Mouse (Mus musculus): ENCODE results near the gene Slamf9. TPM values are rescaled to one million over a fixed set of nuclear protein-coding genes. Genes with fewer than 3 reads are reported as not detected.

The Slamf9 gene
- polyA plus RNA-seq, 1 experiment from 2014 or later = 1.0 TPM

DNA sequence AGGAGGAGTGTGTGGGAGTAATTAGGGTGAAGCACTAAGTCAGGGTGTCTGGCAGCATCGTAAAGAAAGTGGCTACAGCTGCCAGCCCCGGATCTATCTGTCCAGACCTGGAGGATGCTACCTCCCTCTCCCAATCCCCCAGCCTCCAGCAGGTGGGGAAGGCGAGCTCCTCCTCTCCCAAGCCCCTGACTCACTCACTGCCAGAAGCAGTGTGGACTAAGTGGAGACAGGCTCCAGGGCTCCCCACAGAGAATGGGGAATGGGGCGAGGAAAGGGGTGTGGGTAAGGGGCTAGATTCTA, 8.2 kb downstream of the Slamf9 start:
- peaks cover 2% of the 10 kb centered on the region for H3K4me1 ChIP-seq (ENCODE audit: control insufficient read depth, low read depth, low read length)
- WGBS (ENCODE audit: insufficient replicate concordance) = 34% methylated on average over 4 of the region's 4 CpGs
- H3K9ac ChIP-seq (ENCODE audit: low read depth, low read length) = no peak overlapping the region
- no peaks in the 10 kb centered on the region for H3K36me3 ChIP-seq (ENCODE audit: control insufficient read depth, insufficient read depth)
- no peak overlapping the region for H3K4me2 ChIP-seq (ENCODE audit: low read depth, low read length)
- no peaks in the 10 kb centered on the region for H3K9me3 ChIP-seq (replicated peaks; ENCODE audit: control insufficient read depth, low read length)
- no peak overlapping the region for H3K27ac ChIP-seq (ENCODE audit: low read length)
- ATAC-seq (ENCODE audit: low read depth) = no peak
- no peak overlapping the region for H3K4me3 ChIP-seq (ENCODE audit: low read depth, low read length)
- H3K27me3 ChIP-seq (ENCODE audit: control insufficient read depth, insufficient read depth, low read depth, low read length) = peaks cover 15% of the 10 kb centered on the region

DNA sequence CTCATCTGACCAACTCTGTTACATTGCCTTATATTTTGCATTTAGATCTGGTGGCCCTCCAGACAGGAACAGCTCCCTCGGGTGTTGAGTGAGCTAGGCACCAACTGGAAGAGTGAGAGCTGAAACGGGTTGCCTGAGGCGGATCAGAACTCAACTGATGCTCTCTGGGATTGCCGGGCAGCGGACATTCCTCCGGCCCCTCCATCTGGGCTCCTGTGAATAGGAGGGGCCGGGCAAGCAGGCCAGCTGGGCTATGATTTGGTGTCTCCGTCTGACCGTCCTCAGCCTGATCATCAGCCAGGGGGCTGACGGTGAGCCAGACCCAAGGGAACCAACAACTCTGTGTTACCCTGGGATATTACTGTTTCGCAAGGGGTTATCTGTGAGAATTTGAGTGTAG, 9.1 kb downstream of the Slamf9 start:
- no peaks in the 10 kb centered on the region for H3K36me3 ChIP-seq (ENCODE audit: control insufficient read depth, insufficient read depth)
- H3K9ac ChIP-seq (ENCODE audit: low read depth, low read length) = no peak overlapping the region
- no peak overlapping the region for H3K27ac ChIP-seq (ENCODE audit: low read length)
- no peak overlapping the region for H3K4me2 ChIP-seq (ENCODE audit: low read depth, low read length)
- no peak overlapping the region for H3K4me3 ChIP-seq (ENCODE audit: low read depth, low read length)
- no peaks in the 10 kb centered on the region for H3K9me3 ChIP-seq (replicated peaks; ENCODE audit: control insufficient read depth, low read length)
- ATAC-seq (ENCODE audit: low read depth) = no peak
- H3K27me3 ChIP-seq (ENCODE audit: control insufficient read depth, insufficient read depth, low read depth, low read length) = peaks cover 15% of the 10 kb centered on the region
- WGBS (ENCODE audit: insufficient replicate concordance) = 75% methylated on average over 11 of the region's 11 CpGs
- peaks cover 2% of the 10 kb centered on the region for H3K4me1 ChIP-seq (ENCODE audit: control insufficient read depth, low read depth, low read length)

DNA sequence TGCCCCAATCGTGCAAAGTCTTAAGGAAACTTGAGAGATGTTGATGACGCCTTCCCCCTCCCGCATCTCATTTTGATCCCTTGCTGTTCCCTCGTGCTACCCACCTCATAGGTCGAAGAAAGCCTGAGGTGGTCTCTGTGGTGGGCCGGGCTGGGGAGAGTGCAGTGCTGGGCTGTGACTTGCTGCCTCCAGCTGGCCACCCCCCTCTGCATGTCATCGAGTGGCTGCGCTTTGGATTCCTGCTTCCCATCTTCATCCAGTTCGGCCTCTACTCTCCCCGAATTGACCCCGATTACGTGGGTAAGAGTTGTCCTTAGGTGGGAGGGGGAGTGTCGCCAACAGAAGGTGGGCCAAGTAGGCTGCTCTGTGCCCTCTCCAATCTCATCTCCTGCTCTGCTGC, 9.5 kb downstream of the Slamf9 start:
- Histone ChIP-seq H3K36me3 (ENCODE audit: control insufficient read depth, insufficient read depth) (no peaks in the 10 kb centered on the region), H3K27me3 (ENCODE audit: control insufficient read depth, insufficient read depth, low read depth, low read length) (peaks cover 15% of the 10 kb centered on the region), H3K4me1 (ENCODE audit: control insufficient read depth, low read depth, low read length) (peaks cover 2% of the 10 kb centered on the region), H3K4me2 (ENCODE audit: low read depth, low read length) (no peak overlapping the region), H3K9me3 (replicated peaks; ENCODE audit: control insufficient read depth, low read length) (no peaks in the 10 kb centered on the region), H3K27ac (ENCODE audit: low read length) (no peak overlapping the region), H3K9ac (ENCODE audit: low read depth, low read length) (no peak overlapping the region), H3K4me3 (ENCODE audit: low read depth, low read length) (no peak overlapping the region)
- ATAC-seq (ENCODE audit: low read depth) = no peak
- WGBS (ENCODE audit: insufficient replicate concordance) = 68% methylated on average over 13 of the region's 13 CpGs

DNA sequence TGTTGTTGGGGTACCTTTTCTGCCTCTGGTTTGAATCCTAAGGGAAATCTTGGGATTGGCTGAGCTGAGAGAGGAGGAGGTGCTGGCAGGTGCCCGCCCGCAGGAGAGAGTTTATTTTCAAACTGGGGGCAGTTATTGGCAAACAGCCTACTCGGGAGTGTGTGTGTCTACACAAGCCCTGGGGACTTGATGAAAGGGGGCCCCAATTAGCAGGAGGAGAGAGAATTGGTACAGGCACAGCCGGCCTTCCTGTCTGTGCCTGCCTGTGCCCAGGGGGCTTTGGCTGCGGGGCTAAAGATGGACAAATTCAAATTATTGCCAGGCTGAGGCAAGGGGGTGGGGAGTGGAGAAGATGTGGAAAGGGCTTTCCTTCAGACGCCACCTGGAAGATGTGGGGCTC, 10.7 kb downstream of the Slamf9 start:
- Histone ChIP-seq H3K4me2 (ENCODE audit: low read depth, low read length) (no peak overlapping the region), H3K27me3 (ENCODE audit: control insufficient read depth, insufficient read depth, low read depth, low read length) (peaks cover 15% of the 10 kb centered on the region), H3K27ac (ENCODE audit: low read length) (no peak overlapping the region), H3K4me1 (ENCODE audit: control insufficient read depth, low read depth, low read length) (peaks cover 5% of the 10 kb centered on the region), H3K9ac (ENCODE audit: low read depth, low read length) (no peak overlapping the region), H3K36me3 (ENCODE audit: control insufficient read depth, insufficient read depth) (no peaks in the 10 kb centered on the region), H3K4me3 (ENCODE audit: low read depth, low read length) (no peak overlapping the region), H3K9me3 (replicated peaks; ENCODE audit: control insufficient read depth, low read length) (no peaks in the 10 kb centered on the region)
- no peak for ATAC-seq (ENCODE audit: low read depth)
- 57% methylated on average over 6 of the region's 6 CpGs for WGBS (ENCODE audit: insufficient replicate concordance)

DNA sequence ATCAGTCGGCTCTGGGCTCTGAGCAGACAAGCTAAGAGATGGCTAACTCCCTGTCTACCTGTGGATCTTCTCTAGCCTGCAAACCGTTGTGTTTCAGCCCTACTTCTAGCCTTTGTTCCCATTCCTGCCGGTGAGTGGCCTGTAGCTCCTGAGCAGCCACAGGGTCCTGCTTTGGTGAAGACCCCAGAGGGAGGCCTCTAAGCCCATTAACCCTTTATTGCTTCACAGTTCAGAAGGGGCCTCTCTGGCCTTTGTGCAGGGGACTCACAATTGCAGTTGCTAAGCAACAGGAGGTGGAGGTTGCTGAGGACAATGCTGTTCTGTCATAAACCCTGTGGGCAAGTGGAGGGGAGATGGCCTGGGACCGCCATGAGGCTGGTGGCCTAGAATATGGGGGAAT, 11.1 kb downstream of the Slamf9 start:
- Histone ChIP-seq H3K36me3 (ENCODE audit: control insufficient read depth, insufficient read depth) (no peaks in the 10 kb centered on the region), H3K27ac (ENCODE audit: low read length) (no peak overlapping the region), H3K27me3 (ENCODE audit: control insufficient read depth, insufficient read depth, low read depth, low read length) (peaks cover 13% of the 10 kb centered on the region), H3K4me1 (ENCODE audit: control insufficient read depth, low read depth, low read length) (peaks cover 5% of the 10 kb centered on the region; the same call in 1 of the 2 replicates), H3K9me3 (replicated peaks; ENCODE audit: control insufficient read depth, low read length) (no peaks in the 10 kb centered on the region), H3K9ac (ENCODE audit: low read depth, low read length) (no peak overlapping the region), H3K4me3 (ENCODE audit: low read depth, low read length) (no peak overlapping the region), H3K4me2 (ENCODE audit: low read depth, low read length) (no peak overlapping the region)
- no peak for ATAC-seq (ENCODE audit: low read depth)
- 48% methylated on average over 4 of the region's 4 CpGs for WGBS (ENCODE audit: insufficient replicate concordance)

DNA sequence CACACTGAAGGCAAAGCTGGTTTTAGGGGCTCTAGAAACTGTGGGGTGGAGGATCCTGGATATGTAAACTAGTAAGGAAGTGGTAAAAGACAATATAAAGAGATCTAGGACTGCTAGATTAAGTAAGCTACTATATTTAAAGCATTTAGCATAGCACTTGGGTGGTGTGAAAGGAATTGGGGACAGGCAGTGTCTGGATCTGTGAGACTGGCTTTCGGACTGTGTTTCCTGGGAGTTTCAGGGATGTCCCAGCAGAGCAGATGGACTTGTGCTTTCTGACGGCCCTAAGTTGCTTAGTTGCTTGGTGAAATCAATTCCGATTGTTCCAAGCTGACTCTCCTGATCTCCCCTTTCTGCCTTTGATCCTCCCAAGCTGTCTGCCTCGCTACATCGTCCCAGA, 11.5 kb downstream of the Slamf9 start:
- H3K9me3 ChIP-seq (replicated peaks; ENCODE audit: control insufficient read depth, low read length) = no peaks in the 10 kb centered on the region
- no peaks in the 10 kb centered on the region for H3K36me3 ChIP-seq (ENCODE audit: control insufficient read depth, insufficient read depth)
- H3K4me3 ChIP-seq (ENCODE audit: low read depth, low read length) = no peak overlapping the region
- H3K27ac ChIP-seq (ENCODE audit: low read length) = no peak overlapping the region
- peaks cover 5% of the 10 kb centered on the region; the same call in 1 of the 2 replicates for H3K4me1 ChIP-seq (ENCODE audit: control insufficient read depth, low read depth, low read length)
- H3K4me2 ChIP-seq (ENCODE audit: low read depth, low read length) = no peak overlapping the region
- H3K27me3 ChIP-seq (ENCODE audit: control insufficient read depth, insufficient read depth, low read depth, low read length) = peaks cover 10% of the 10 kb centered on the region
- H3K9ac ChIP-seq (ENCODE audit: low read depth, low read length) = no peak overlapping the region
- no peak for ATAC-seq (ENCODE audit: low read depth)
- 56% methylated on average over 5 of the region's 5 CpGs for WGBS (ENCODE audit: insufficient replicate concordance)

DNA sequence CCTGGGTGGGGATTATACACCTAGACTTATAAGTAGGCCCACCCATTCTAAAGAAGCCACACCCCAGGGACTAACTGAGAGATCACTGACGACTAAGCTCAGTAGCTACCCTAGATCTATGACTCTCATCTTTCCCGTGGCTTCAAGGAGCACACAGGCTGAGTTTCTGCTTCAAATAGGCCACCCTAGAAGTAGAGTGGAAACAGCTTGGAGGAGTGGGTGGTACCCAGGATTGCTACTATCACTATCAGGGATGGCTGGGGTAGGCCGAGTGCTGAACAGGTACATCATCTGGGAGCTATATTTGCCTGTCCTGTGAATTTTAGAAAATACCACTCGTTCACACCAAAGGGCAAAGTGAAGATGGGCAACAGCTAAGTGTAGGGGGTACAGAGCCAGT, 12.7 kb downstream of the Slamf9 start:
- H3K27me3 ChIP-seq (ENCODE audit: control insufficient read depth, insufficient read depth, low read depth, low read length) = no peaks in the 10 kb centered on the region
- H3K36me3 ChIP-seq (ENCODE audit: control insufficient read depth, insufficient read depth) = no peaks in the 10 kb centered on the region
- H3K4me1 ChIP-seq (ENCODE audit: control insufficient read depth, low read depth, low read length) = peaks cover 3% of the 10 kb centered on the region; the same call in 1 of the 2 replicates
- H3K27ac ChIP-seq (ENCODE audit: low read length) = no peak overlapping the region
- H3K9me3 ChIP-seq (replicated peaks; ENCODE audit: control insufficient read depth, low read length) = no peaks in the 10 kb centered on the region
- H3K4me3 ChIP-seq (ENCODE audit: low read depth, low read length) = no peak overlapping the region
- H3K4me2 ChIP-seq (ENCODE audit: low read depth, low read length) = no peak overlapping the region
- no peak overlapping the region for H3K9ac ChIP-seq (ENCODE audit: low read depth, low read length)
- WGBS (ENCODE audit: insufficient replicate concordance) = 56% methylated on average over 4 of the region's 4 CpGs
- no peak for ATAC-seq (ENCODE audit: low read depth)

DNA sequence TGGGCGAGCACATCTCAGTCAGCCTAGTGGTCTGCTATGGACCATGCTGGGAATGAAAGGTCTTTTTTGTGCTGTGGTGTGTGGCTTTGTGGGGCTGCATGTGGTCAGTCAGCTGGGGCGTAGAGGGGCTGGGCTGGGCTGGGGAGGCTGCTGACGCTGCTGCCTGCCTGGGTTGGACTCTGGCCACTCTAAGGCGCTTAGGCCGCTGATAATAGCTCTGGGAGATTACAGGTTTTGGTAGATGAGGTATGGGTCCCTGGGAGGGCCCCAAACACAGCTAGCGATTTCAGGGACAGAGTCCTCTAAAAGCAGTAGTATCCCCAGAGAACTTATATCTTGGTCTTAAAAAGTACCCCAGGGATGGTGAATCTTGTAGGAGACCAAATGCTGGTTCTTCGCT, 13.7 kb downstream of the Slamf9 start:
- no peak overlapping the region for H3K27ac ChIP-seq (ENCODE audit: low read length)
- H3K9ac ChIP-seq (ENCODE audit: low read depth, low read length) = no peak overlapping the region
- H3K9me3 ChIP-seq (replicated peaks; ENCODE audit: control insufficient read depth, low read length) = no peaks in the 10 kb centered on the region
- H3K4me1 ChIP-seq (ENCODE audit: control insufficient read depth, low read depth, low read length) = peaks cover 3% of the 10 kb centered on the region; the same call in 1 of the 2 replicates
- no peak overlapping the region for H3K4me2 ChIP-seq (ENCODE audit: low read depth, low read length)
- no peak overlapping the region for H3K4me3 ChIP-seq (ENCODE audit: low read depth, low read length)
- no peaks in the 10 kb centered on the region for H3K36me3 ChIP-seq (ENCODE audit: control insufficient read depth, insufficient read depth)
- no peaks in the 10 kb centered on the region for H3K27me3 ChIP-seq (ENCODE audit: control insufficient read depth, insufficient read depth, low read depth, low read length)
- no peak for ATAC-seq (ENCODE audit: low read depth)
- 58% methylated on average over 7 of the region's 7 CpGs for WGBS (ENCODE audit: insufficient replicate concordance)

DNA sequence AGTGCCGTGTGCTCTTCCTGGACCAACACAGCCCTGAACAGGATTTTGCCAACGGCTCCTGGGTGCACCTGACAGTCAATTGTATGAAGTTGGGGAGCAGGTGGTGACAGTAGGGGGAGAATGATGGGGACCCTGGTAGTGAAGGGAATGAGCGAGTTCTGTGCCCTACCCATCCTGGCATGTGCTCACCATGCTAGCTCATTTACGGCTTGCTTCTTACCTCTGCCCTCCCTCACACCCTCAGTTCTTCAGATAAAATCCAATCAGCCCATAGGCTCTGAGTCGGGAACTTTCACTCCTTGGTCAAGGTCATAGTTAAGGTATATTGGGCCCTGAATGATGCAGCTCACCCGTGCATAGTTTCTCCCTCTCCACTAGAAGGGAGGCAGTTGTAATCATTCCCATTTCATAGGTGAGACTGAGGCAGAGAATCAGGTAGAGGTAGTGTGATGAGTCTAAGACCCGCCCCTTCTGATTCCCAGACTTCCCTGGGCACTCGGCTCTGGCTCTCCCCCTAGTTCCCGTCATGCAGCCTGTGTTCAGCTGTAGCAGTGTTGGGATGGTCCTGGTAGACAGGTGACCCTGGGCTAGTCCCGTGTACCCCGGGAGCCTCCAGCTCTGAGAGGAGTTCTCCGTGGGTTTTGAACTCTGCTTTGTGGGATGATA, 14.6 kb downstream of the Slamf9 start:
- Histone ChIP-seq H3K4me1 (ENCODE audit: control insufficient read depth, low read depth, low read length) (peaks cover 3% of the 10 kb centered on the region; the same call in 1 of the 2 replicates), H3K36me3 (ENCODE audit: control insufficient read depth, insufficient read depth) (no peaks in the 10 kb centered on the region), H3K27me3 (ENCODE audit: control insufficient read depth, insufficient read depth, low read depth, low read length) (no peaks in the 10 kb centered on the region), H3K4me3 (ENCODE audit: low read depth, low read length) (no peak overlapping the region), H3K27ac (ENCODE audit: low read length) (no peak overlapping the region), H3K9me3 (replicated peaks; ENCODE audit: control insufficient read depth, low read length) (no peaks in the 10 kb centered on the region), H3K9ac (ENCODE audit: low read depth, low read length) (no peak overlapping the region), H3K4me2 (ENCODE audit: low read depth, low read length) (no peak overlapping the region; the same call in 1 of the 2 replicates)
- 0 out of 2 replicates have a peak, but pooled peaks have one; percentile 3 for ATAC-seq (ENCODE audit: low read depth)
- 43% methylated on average over 12 of the region's 12 CpGs for WGBS (ENCODE audit: insufficient replicate concordance)

Data from liver, embryonic 16.5 days (tissue).